19 mouse cellular contexts compared by ENCODE assay signal in genomic region chr14:34253261-34253660, GRCm38 (mm10). TPM values are rescaled to one million over a fixed set of nuclear protein-coding genes. Genes with fewer than 3 reads are reported as not detected.
DNase-seq lines count a peak whose midpoint lies in the region; ATAC-seq lines count a peak whose summit lies in the region.
"Had no signal": no experiment of that assay in that cellular context is flagged by ENCODE, and none has a peak within 500 bp of the region (broad histone marks: within the 10 kb centered on the region; RNA-seq: fewer than 3 reads in every experiment).

No protein-coding gene starts in this region.

- ATAC-seq in liver, embryonic 11.5 days (replicated peaks; ENCODE audit: low FRiP score) = no peak
- no peak for ATAC-seq in liver, embryonic 15.5 days (ENCODE audit: insufficient read depth)
- ATAC-seq: forebrain, embryonic 14.5 days; Patski had no signal

- intact Hi-C loops in heart, postnatal 25 days (cut with DNase I) = no loop called here

- H3K27ac ChIP-seq in liver, embryonic 11.5 days (ENCODE audit: low read depth, low read length) = peak overlapping the region; percentile 13; the same call in 1 of the 2 replicates
- H3K27ac ChIP-seq in liver, embryonic 15.5 days (replicated peaks) = peak overlapping the region; percentile 41; the same call in 1 of the 2 replicates
- H3K27ac ChIP-seq: embryonic facial prominence, embryonic 10.5 days; hindbrain, embryonic 15.5 days had no signal

- no peak overlapping the region for H3K4me2 ChIP-seq in liver, embryonic 11.5 days
- H3K4me2 ChIP-seq in liver, embryonic 15.5 days = no peak overlapping the region
- H3K4me2 ChIP-seq: heart, embryonic 11.5 days; hindbrain, embryonic 15.5 days had no signal

- no peak overlapping the region for H3K9ac ChIP-seq in liver, embryonic 11.5 days (ENCODE audit: low read depth, low read length)
- no peak overlapping the region for H3K9ac ChIP-seq in liver, embryonic 15.5 days
- H3K9ac ChIP-seq: hindbrain, embryonic 15.5 days had no signal

- H3K27me3 ChIP-seq in liver, embryonic 11.5 days (replicated peaks; ENCODE audit: control insufficient read depth, insufficient read depth, low read length) = no peaks in the 10 kb centered on the region
- H3K27me3 ChIP-seq in liver, embryonic 15.5 days = no peaks in the 10 kb centered on the region
- H3K27me3 ChIP-seq: CH12.LX; hindbrain, embryonic 15.5 days; Patski had no signal

- H3K4me1 ChIP-seq in liver, embryonic 11.5 days (replicated peaks; ENCODE audit: control insufficient read depth, insufficient read depth, low read length) = no peaks in the 10 kb centered on the region
- H3K4me1 ChIP-seq in liver, embryonic 15.5 days (replicated peaks) = no peaks in the 10 kb centered on the region
- H3K4me1 ChIP-seq: embryonic facial prominence, embryonic 10.5 days; hindbrain, embryonic 15.5 days had no signal

- H3K9me3 ChIP-seq in liver, embryonic 11.5 days (ENCODE audit: control insufficient read depth, low read length) = no peaks in the 10 kb centered on the region
- no peaks in the 10 kb centered on the region for H3K9me3 ChIP-seq in liver, embryonic 15.5 days (replicated peaks)
- H3K9me3 ChIP-seq: embryonic facial prominence, embryonic 10.5 days; hindbrain, embryonic 15.5 days had no signal

- no peak overlapping the region for H3K4me3 ChIP-seq in liver, embryonic 11.5 days (ENCODE audit: low read depth, low read length)
- no peak overlapping the region for H3K4me3 ChIP-seq in liver, embryonic 15.5 days (replicated peaks)
- H3K4me3 ChIP-seq: embryonic facial prominence, embryonic 10.5 days; hindbrain, embryonic 15.5 days had no signal

- H3K36me3 ChIP-seq in liver, embryonic 11.5 days (ENCODE audit: control insufficient read depth, insufficient read depth, low read length) = no peaks in the 10 kb centered on the region
- H3K36me3 ChIP-seq in liver, embryonic 15.5 days (replicated peaks) = no peaks in the 10 kb centered on the region
- H3K36me3 ChIP-seq: embryonic facial prominence, embryonic 10.5 days; hindbrain, embryonic 15.5 days had no signal

- 76% methylated on average over 4 of the region's 4 CpGs for WGBS in liver, embryonic 11.5 days
- WGBS in liver, embryonic 15.5 days (ENCODE audit: insufficient replicate concordance) = 71% methylated on average over 4 of the region's 4 CpGs

- peak; percentile 96 for DNase-seq in heart, adult 11 months
- DNase-seq in heart, postnatal 25 days (ENCODE audit: low spot score) = no peak
- DNase-seq in liver, embryonic 11.5 days (ENCODE audit: low spot score) = no peak
- no peak for DNase-seq in liver
- DNase-seq in right cerebral cortex, postnatal 25 days = no peak
- DNase-seq in layer of hippocampus, adult 8-10 months (ENCODE audit: low spot score in 2 of 2) = no peak
- DNase-seq: adrenal gland, adult 8-10 months; cerebellum, adult 18-20 months; cerebellum, adult 9-11 months; cerebellum, postnatal 36 days; gastrocnemius, postnatal 10 days; heart, postnatal 36 days had no signal

RNA-seq across cellular contexts. Expression of gene Syt15, which starts 33.9 kb away (rescaled TPM):
- total RNA-seq in heart, postnatal 25 days (2021) = under 1 TPM; 0.70 to 0.75 TPM
- 0.21 and 0.29 TPM in 2 replicates for polyA plus RNA-seq in liver, embryonic 11.5 days (2014; fragmentation: Nextera tagmentation; extraction: Ambion mirVana)
- polyA plus RNA-seq in liver, embryonic 15.5 days (2015; fragmentation: Nextera tagmentation; extraction: Ambion mirVana) = 0.43 and 0.44 TPM in 2 replicates
- total RNA-seq in layer of hippocampus, adult 8-10 months (2022) = under 1 TPM; 0.43 to 1.00 (median 0.59) TPM
- total RNA-seq: CH12.LX had no signal

RNA-seq across cellular contexts. Expression of gene Gprin2, which starts 51.8 kb away (rescaled TPM):
- under 1 TPM; 0.08 to 0.28 TPM for total RNA-seq in heart, postnatal 25 days (2021)
- polyA plus RNA-seq in liver, embryonic 11.5 days (2014; fragmentation: Nextera tagmentation; extraction: Ambion mirVana) = 0.03 and 0.16 TPM in 2 replicates
- polyA plus RNA-seq in liver, embryonic 15.5 days (2015; fragmentation: Nextera tagmentation; extraction: Ambion mirVana) = 0.05 and 0.08 TPM in 2 replicates
- 1 to 10 TPM; 1.2 to 3.0 (median 2.2) TPM for total RNA-seq in layer of hippocampus, adult 8-10 months (2022)

RNA-seq across cellular contexts. Expression of gene Shld2, which starts 57.0 kb away (rescaled TPM):
- 1 to 10 TPM; 8.3 to 8.4 TPM for total RNA-seq in heart, postnatal 25 days (2021)
- 10.5 and 15.4 TPM in 2 replicates for polyA plus RNA-seq in liver, embryonic 11.5 days (2014; fragmentation: Nextera tagmentation; extraction: Ambion mirVana)
- 7.1 and 8.4 TPM in 2 replicates for polyA plus RNA-seq in liver, embryonic 15.5 days (2015; fragmentation: Nextera tagmentation; extraction: Ambion mirVana)
- 10 to 100 TPM; 11.4 to 14.1 (median 12.8) TPM for total RNA-seq in layer of hippocampus, adult 8-10 months (2022)

RNA-seq across cellular contexts. Expression of gene Glud1, which starts 57.3 kb away (rescaled TPM):
- total RNA-seq in heart, postnatal 25 days (2021) = 100 to 1,000 TPM; 126 to 142 TPM
- polyA plus RNA-seq in liver, embryonic 11.5 days (2014; fragmentation: Nextera tagmentation; extraction: Ambion mirVana) = 182 and 192 TPM in 2 replicates
- polyA plus RNA-seq in liver, embryonic 15.5 days (2015; fragmentation: Nextera tagmentation; extraction: Ambion mirVana) = 142 and 159 TPM in 2 replicates
- 100 to 1,000 TPM; 294 to 321 (median 311) TPM for total RNA-seq in layer of hippocampus, adult 8-10 months (2022)
